Mouse (Mus musculus) midbrain, embryonic 12.5 days (tissue): ENCODE data around the gene Btbd7. TPM values are rescaled to one million over a fixed set of nuclear protein-coding genes. Genes with fewer than 3 reads are reported as not detected.

ENCODE experiments used
- ATAC-seq: fragments of 200-750 bp; cut with Nextera tagmentation; 2 replicates; pipeline ENCODE4 v1.8.0; 2017; ENCODE audit warnings: low read depth, moderate TSS enrichment, moderate library complexity; ENCODE audit not compliant: low FRiP score
- H3K27ac ChIP-seq: fragments of 300-500 bp; sonication (generic); replicated peaks from 2 replicates; pipeline ENCODE4 v1.5.1; 2016; ENCODE audit warnings: mild to moderate bottlenecking
- H3K27me3 ChIP-seq: fragments of 300-500 bp; sonication (generic); 2 replicates; pipeline ENCODE4 v1.6.1; 2016; ENCODE audit warnings: mild to moderate bottlenecking
- H3K36me3 ChIP-seq: fragments of 300-500 bp; sonication (generic); 2 replicates; pipeline ENCODE4 v1.6.1; 2016
- H3K4me1 ChIP-seq: fragments of 300-500 bp; sonication (generic); 2 replicates; pipeline ENCODE4 v1.6.1; 2016
- H3K4me2 ChIP-seq: fragments of 300-500 bp; sonication (generic); replicated peaks from 2 replicates; pipeline ENCODE4 v1.6.1; 2016; ENCODE audit warnings: mild to moderate bottlenecking, moderate library complexity
- H3K4me3 ChIP-seq: fragments of 300-500 bp; sonication (generic); 2 replicates; pipeline ENCODE4 v1.5.1; 2016; ENCODE audit warnings: mild to moderate bottlenecking
- H3K9ac ChIP-seq: fragments of 300-500 bp; sonication (generic); replicated peaks from 2 replicates; pipeline ENCODE4 v1.6.1; 2016; ENCODE audit warnings: mild to moderate bottlenecking, moderate library complexity
- H3K9me3 ChIP-seq: fragments of 300-500 bp; sonication (generic); 2 replicates; pipeline ENCODE4 v1.6.1; 2016; ENCODE audit warnings: mild to moderate bottlenecking
- WGBS: fragments of 180-500 bp; shearing (Covaris S2); methylation state at CpG from one replicate; pipeline ENCODE4 v1.1.7; 2016; 5-methylcytosine and 5-hydroxymethylcytosine counted together
- polyA plus RNA-seq: library from polyadenylated mRNA; unstranded; fragments of >200 nt; fragmentation: Nextera tagmentation; extraction: Ambion mirVana; gene quantifications from 2 replicates; pipeline ENCODE4 v1.2.1, GENCODE M21; 2016

Gene Btbd7
- polyA plus RNA-seq, 1 experiment from 2014 or later = 25.8 TPM

GRCm38 (mm10) chr12:102838271-102838670 is 40.0 kb downstream of the Btbd7 start:
- 97% methylated on average over 9 of the region's 9 CpGs for WGBS
- Histone ChIP-seq H3K27me3 (no peaks in the 10 kb centered on the region), H3K27ac (no peak overlapping the region), H3K36me3 (peaks cover 21% of the 10 kb centered on the region), H3K4me2 (no peak overlapping the region), H3K4me1 (no peaks in the 10 kb centered on the region), H3K9ac (no peak overlapping the region), H3K9me3 (no peaks in the 10 kb centered on the region), H3K4me3 (no peak overlapping the region)
- no peak for ATAC-seq

DNA sequence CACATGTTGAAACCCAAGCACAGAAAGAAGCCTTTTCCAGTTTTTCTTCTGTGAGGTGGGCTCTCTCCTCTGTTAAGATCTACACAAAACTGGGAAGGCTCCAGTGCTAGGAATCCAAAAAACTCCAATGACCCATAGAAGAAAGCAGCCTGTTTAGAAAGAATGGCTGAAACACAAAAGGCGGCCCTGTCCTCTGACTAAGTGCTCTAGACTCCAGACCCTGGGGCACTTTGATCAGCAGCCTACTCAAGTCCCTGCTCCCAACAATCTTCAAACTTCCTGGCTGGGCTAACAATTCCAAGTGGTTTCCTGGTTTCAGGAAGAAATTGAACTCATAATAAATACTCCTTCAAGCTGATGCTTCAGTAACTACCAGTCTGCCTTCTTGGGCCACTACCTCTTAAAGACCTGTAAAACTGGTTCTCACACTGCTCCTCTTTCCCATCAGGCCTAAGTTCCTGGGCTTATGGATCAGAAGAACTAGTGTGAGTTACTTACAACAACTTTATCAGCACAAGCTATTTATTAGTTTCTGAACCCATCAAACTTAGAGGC is 45.4 kb downstream of the Btbd7 start:
- Histone ChIP-seq H3K36me3 (peaks cover 8% of the 10 kb centered on the region), H3K27me3 (no peaks in the 10 kb centered on the region), H3K9me3 (no peaks in the 10 kb centered on the region), H3K4me2 (no peak overlapping the region), H3K4me1 (no peaks in the 10 kb centered on the region), H3K27ac (no peak overlapping the region), H3K9ac (no peak overlapping the region), H3K4me3 (no peak overlapping the region)
- ATAC-seq = no peak
- WGBS = 78% methylated on average over 1 of the region's 1 CpGs

GRCm38 (mm10) chr12:102831888-102832287 is 46.4 kb downstream of the Btbd7 start:
- Histone ChIP-seq H3K27ac (no peak overlapping the region), H3K9me3 (no peaks in the 10 kb centered on the region), H3K4me3 (no peak overlapping the region), H3K9ac (no peak overlapping the region), H3K4me2 (no peak overlapping the region), H3K27me3 (no peaks in the 10 kb centered on the region), H3K36me3 (peaks cover 4% of the 10 kb centered on the region; the same call in 1 of the 2 replicates), H3K4me1 (no peaks in the 10 kb centered on the region)
- ATAC-seq = no peak
- 89% methylated on average over 1 of the region's 1 CpGs for WGBS

DNA sequence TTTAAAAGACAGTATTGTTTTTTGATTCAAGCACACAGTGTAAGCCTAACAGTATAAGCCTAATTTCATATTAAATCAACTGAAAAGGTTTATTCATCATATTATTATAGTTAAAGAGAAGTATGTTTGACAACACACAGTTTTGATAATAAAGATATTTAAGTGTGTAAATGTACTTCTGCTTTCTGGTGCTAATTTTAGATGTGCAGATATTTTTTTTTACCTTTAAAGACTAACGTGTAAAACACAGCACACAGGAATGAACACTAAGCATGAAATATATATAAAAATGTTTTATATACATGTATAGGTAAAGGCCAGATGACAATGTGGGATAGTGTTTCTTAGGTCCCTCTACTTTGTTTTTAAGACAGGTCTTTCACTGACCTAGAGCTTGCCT is 51.2 kb downstream of the Btbd7 start:
- Histone ChIP-seq H3K4me1 (no peaks in the 10 kb centered on the region), H3K9me3 (no peaks in the 10 kb centered on the region), H3K4me3 (no peak overlapping the region), H3K27ac (no peak overlapping the region), H3K9ac (no peak overlapping the region), H3K36me3 (no peaks in the 10 kb centered on the region), H3K27me3 (no peaks in the 10 kb centered on the region), H3K4me2 (no peak overlapping the region)
- WGBS = 97% methylated on average over 1 of the region's 1 CpGs
- ATAC-seq = no peak

- Histone ChIP-seq H3K27me3 (no peaks in the 10 kb centered on the region), H3K4me1 (no peaks in the 10 kb centered on the region), H3K9ac (no peak overlapping the region), H3K27ac (no peak overlapping the region), H3K4me2 (no peak overlapping the region), H3K36me3 (no peaks in the 10 kb centered on the region), H3K9me3 (no peaks in the 10 kb centered on the region), H3K4me3 (no peak overlapping the region)
- 97% methylated on average over 1 of the region's 1 CpGs for WGBS
- ATAC-seq = no peak
These were observed 51.9 kb downstream of the Btbd7 start for GRCm38 (mm10) chr12:102826399-102826798.

- H3K36me3 ChIP-seq = peaks cover 17% of the 10 kb centered on the region
- no peaks in the 10 kb centered on the region for H3K27me3 ChIP-seq
- no peak overlapping the region for H3K4me2 ChIP-seq
- no peak overlapping the region for H3K4me3 ChIP-seq
- 83% methylated on average over 1 of the region's 1 CpGs for WGBS
- no peak for ATAC-seq
- no peaks in the 10 kb centered on the region for H3K9me3 ChIP-seq
- no peak overlapping the region for H3K9ac ChIP-seq
- H3K4me1 ChIP-seq = no peaks in the 10 kb centered on the region
- no peak overlapping the region for H3K27ac ChIP-seq
These were observed 63.4 kb downstream of the Btbd7 start for GRCm38 (mm10) chr12:102814858-102815257.

DNA sequence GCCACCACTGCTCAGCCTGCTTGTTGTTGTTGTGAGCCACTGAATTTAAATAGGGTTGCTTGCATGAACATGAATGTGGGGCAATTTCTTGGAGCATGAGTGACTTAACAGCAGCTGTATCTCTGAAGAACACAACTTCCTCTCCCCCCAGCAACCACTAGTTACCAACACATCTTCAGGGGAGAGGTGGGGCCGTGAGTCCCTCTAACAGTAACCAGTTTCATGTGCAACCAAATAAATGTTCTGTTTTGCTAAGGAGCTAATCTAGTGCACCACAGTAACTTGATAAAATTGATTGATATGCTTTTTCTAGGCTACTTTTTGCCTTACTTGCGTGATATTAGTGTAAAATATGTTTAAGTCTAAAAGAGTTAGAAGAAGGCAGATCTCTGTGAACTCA is 78.7 kb downstream of the Btbd7 start:
- no peak overlapping the region for H3K4me2 ChIP-seq
- no peak overlapping the region for H3K27ac ChIP-seq
- WGBS = 90% methylated on average over 2 of the region's 2 CpGs
- H3K36me3 ChIP-seq = peaks cover 10% of the 10 kb centered on the region; the same call in 1 of the 2 replicates
- H3K9me3 ChIP-seq = no peaks in the 10 kb centered on the region
- H3K9ac ChIP-seq = no peak overlapping the region
- H3K27me3 ChIP-seq = no peaks in the 10 kb centered on the region
- H3K4me1 ChIP-seq = no peaks in the 10 kb centered on the region
- H3K4me3 ChIP-seq = no peak overlapping the region
- ATAC-seq = no peak

- no peak overlapping the region for H3K27ac ChIP-seq
- H3K27me3 ChIP-seq = no peaks in the 10 kb centered on the region
- no peak for ATAC-seq
- H3K9ac ChIP-seq = no peak overlapping the region
- peaks cover 76% of the 10 kb centered on the region for H3K36me3 ChIP-seq
- H3K4me2 ChIP-seq = no peak overlapping the region
- WGBS = 92% methylated on average over 7 of the region's 7 CpGs
- no peaks in the 10 kb centered on the region for H3K4me1 ChIP-seq
- no peaks in the 10 kb centered on the region for H3K9me3 ChIP-seq
- H3K4me3 ChIP-seq = no peak overlapping the region
These were observed 90.3 kb downstream of the Btbd7 start for GRCm38 (mm10) chr12:102787927-102788326.

DNA sequence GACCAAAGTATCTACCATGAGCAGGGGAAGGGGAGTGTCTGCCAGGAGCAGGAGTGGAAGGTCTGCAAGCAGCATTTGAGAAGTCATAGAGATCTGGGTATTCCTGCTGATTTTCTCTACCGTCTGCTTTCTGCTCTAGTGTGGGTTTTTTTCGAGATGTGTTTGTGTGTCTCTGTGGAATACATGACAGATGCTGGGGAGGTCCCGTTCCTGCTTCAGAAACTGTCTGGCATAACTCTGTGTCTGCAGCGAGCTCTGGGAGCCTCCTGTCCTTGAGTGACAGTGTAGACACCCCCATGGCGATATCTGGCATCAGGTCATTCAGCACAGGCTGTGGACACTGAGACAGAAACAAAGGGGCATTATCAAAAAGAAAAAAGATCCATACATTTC is 92.7 kb downstream of the Btbd7 start:
- H3K27ac ChIP-seq = no peak overlapping the region
- peaks cover 54% of the 10 kb centered on the region for H3K36me3 ChIP-seq
- 87% methylated on average over 5 of the region's 5 CpGs for WGBS
- no peaks in the 10 kb centered on the region for H3K4me1 ChIP-seq
- H3K9me3 ChIP-seq = no peaks in the 10 kb centered on the region
- H3K4me2 ChIP-seq = no peak overlapping the region
- H3K4me3 ChIP-seq = no peak overlapping the region
- no peak for ATAC-seq
- H3K9ac ChIP-seq = no peak overlapping the region
- H3K27me3 ChIP-seq = no peaks in the 10 kb centered on the region

- Histone ChIP-seq H3K9me3 (no peaks in the 10 kb centered on the region), H3K4me1 (no peaks in the 10 kb centered on the region), H3K4me2 (no peak overlapping the region), H3K4me3 (no peak overlapping the region), H3K27me3 (no peaks in the 10 kb centered on the region), H3K27ac (no peak overlapping the region), H3K9ac (no peak overlapping the region), H3K36me3 (peaks cover 49% of the 10 kb centered on the region)
- WGBS = 90% methylated on average over 19 of the region's 19 CpGs
- ATAC-seq = no peak
These were observed 93.2 kb downstream of the Btbd7 start for GRCm38 (mm10) chr12:102784899-102785592.

GRCm38 (mm10) chr12:102782841-102783240 is 95.4 kb downstream of the Btbd7 start:
- Histone ChIP-seq H3K4me1 (no peaks in the 10 kb centered on the region), H3K4me3 (no peak overlapping the region), H3K36me3 (peaks cover 37% of the 10 kb centered on the region), H3K9me3 (no peaks in the 10 kb centered on the region), H3K9ac (no peak overlapping the region), H3K27ac (no peak overlapping the region), H3K27me3 (no peaks in the 10 kb centered on the region), H3K4me2 (no peak overlapping the region)
- no peak for ATAC-seq
- WGBS = 91% methylated on average over 5 of the region's 5 CpGs

- Histone ChIP-seq H3K4me1 (no peaks in the 10 kb centered on the region), H3K4me2 (no peak overlapping the region), H3K4me3 (no peak overlapping the region), H3K27ac (no peak overlapping the region), H3K9me3 (no peaks in the 10 kb centered on the region), H3K36me3 (peaks cover 40% of the 10 kb centered on the region), H3K27me3 (no peaks in the 10 kb centered on the region), H3K9ac (no peak overlapping the region)
- ATAC-seq = 0 out of 2 replicates have a peak, but pooled peaks have one; percentile 41
- WGBS = 59% methylated on average over 3 of the region's 3 CpGs
These were observed 98.8 kb downstream of the Btbd7 start for GRCm38 (mm10) chr12:102779452-102779851.

DNA sequence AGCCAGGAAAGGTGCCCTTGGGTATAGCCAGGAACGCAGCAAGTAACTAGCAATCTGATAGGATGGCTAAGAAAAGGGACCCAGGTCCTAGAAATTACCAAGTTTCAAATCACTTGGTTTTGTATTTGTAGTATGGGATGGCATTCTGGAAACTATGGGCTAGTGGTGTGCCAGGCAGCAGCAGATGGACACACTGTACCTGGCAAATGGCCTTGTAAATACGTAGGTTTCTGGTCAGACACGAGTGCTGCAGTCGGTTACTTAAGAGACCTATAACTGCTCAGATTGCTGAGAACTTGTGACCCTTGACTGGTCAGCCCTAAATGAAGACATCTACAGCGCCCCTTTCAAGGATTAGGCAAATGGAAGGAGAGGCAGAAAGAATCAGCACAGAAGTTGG is 100.1 kb downstream of the Btbd7 start:
- Histone ChIP-seq H3K36me3 (peaks cover 43% of the 10 kb centered on the region), H3K9me3 (no peaks in the 10 kb centered on the region), H3K9ac (no peak overlapping the region), H3K27ac (no peak overlapping the region), H3K4me3 (no peak overlapping the region), H3K4me1 (no peaks in the 10 kb centered on the region), H3K27me3 (no peaks in the 10 kb centered on the region), H3K4me2 (no peak overlapping the region)
- WGBS = 77% methylated on average over 5 of the region's 5 CpGs
- no peak for ATAC-seq
